Mouse (Mus musculus): ENCODE results near the gene Gm21748. TPM values are rescaled to one million over a fixed set of nuclear protein-coding genes. Genes with fewer than 3 reads are reported as not detected.
"Not testable (repeated sequence)": the region's sequence is repeated elsewhere in the genome, so short reads cannot be mapped to it uniquely, and the experiment has no call there.

The Gm21748 gene
- polyA plus RNA-seq (2016; fragmentation: Nextera tagmentation; extraction: Ambion mirVana) = not detected in 2 replicates

DNA sequence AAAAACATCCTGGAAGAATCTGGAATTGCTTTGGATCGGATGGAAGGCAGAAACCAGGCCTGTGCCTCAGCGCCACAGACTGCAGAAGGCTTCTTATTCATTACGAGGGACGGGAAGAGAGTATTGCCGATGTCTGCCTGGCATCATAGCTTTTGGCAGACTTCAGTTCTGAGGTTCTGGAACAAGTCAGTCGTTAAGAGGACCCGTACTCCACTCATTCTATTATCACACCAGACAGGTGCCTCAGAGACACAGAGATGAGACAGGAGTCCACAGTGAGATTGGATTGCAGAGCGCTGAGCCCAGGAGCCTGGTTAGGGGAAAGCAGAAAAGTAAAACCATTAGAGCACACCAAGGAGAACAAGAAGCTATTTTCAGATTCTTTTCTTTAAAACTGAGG lies at the start of gene Gm21748:
Gene Gm21748 (minus strand): TSS at position 101 of the 400 bp plus-strand sequence.
- not testable (repeated sequence) for H3K27me3 ChIP-seq (replicated peaks); H3K9me3 ChIP-seq (replicated peaks); H3K27ac ChIP-seq; H3K4me1 ChIP-seq; H3K4me2 ChIP-seq; H3K36me3 ChIP-seq; H3K4me3 ChIP-seq; H3K9ac ChIP-seq; ATAC-seq
- WGBS (ENCODE audit: insufficient replicate concordance) = no CpG with 5 or more reads among the region's 8 CpGs

Other genes starting within 250 kb of the Gm21748 start
- gene Gm21860, start 84.4 kb downstream of the Gm21748 start, polyA plus RNA-seq (2016; fragmentation: Nextera tagmentation; extraction: Ambion mirVana) = not detected in 2 replicates
- not detected in 2 replicates for gene Gm47283, start 54.4 kb downstream of the Gm21748 start, polyA plus RNA-seq (2016; fragmentation: Nextera tagmentation; extraction: Ambion mirVana)

Measured in liver, embryonic 12.5 days (tissue).